Comparison of ENCODE assay signal across 9 mouse cellular contexts in the genomic region with DNA sequence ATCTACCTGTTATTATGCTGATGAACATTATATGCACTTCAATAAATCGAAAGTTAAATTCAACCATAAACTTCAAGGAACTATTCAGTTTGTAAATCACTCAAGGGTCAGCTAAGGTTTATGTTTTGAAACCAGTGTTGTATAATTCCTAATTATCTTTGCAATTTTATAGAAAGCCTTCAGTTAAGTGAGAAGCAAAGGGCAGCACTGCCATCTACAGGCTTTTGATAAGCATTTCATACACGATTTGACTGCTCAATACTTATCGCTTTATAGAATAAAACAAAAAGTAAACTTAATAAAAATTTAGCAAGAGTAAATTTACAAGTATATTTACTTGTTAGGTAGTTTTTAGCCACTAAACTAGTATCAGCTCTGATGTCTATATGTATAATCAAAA. TPM values are rescaled to one million over a fixed set of nuclear protein-coding genes. Genes with fewer than 3 reads are reported as not detected.
A peak's percentile ranks its signal among the peaks of the same experiment; 100 is the strongest.
DNase-seq lines count a peak whose midpoint lies in the region; ATAC-seq and TF ChIP-seq lines count a peak whose summit lies in the region.
"Had no signal": no experiment of that assay in that cellular context is flagged by ENCODE, and none has a peak within 500 bp of the region (broad histone marks: within the 10 kb centered on the region; RNA-seq: fewer than 3 reads in every experiment).

No protein-coding gene starts in this region.

- no peaks in the 10 kb centered on the region for H3K27me3 ChIP-seq in kidney, adult 2 months (replicated peaks; ENCODE audit: control insufficient read depth, insufficient read depth, low read length)

- peak; percentile 10 for DNase-seq in kidney, adult 2 months
- no peak for DNase-seq in kidney, adult 18-20 months
- peak; percentile 29 to 59 for DNase-seq in left cerebral cortex, postnatal 14 days (ENCODE audit: low spot score in 2 of 2)
- no peak for DNase-seq in thymus, postnatal 14 days

- intact Hi-C loops in left cerebral cortex, postnatal 14 days (cut with DNase I) = loop anchor here (10.0 kb wide), 1 partner anchor 1984 kb away; a partner anchor contains a TSS

- 72% methylated on average over 3 of the region's 3 CpGs for WGBS in kidney, adult 2 months

- no peak overlapping the region for H3K4me3 ChIP-seq in kidney, adult 2 months (ENCODE audit: insufficient read depth, low read depth, low read length)

- H3K36me3 ChIP-seq in kidney, adult 2 months (ENCODE audit: control insufficient read depth, insufficient read depth, low read length) = no peaks in the 10 kb centered on the region

- ATAC-seq in CD4-positive, CD25-positive, alpha-beta regulatory T cell, adult 4 months = peak; percentile 51
- peak; percentile 66 for ATAC-seq in activated CD4-positive, CD25-positive, alpha-beta regulatory T cell, adult 4 months
- no peak for ATAC-seq in granulocyte monocyte progenitor cell, adult 5-6 weeks (replicated peaks; ENCODE audit: poor library complexity, severe bottlenecking)

- H3K27ac ChIP-seq in kidney, adult 2 months (ENCODE audit: insufficient read depth, low read depth, low read length) = no peak overlapping the region

- TF ChIP-seq CTCF in kidney, adult 2 months (conservative IDR thresholded peaks at IDR 0.05; ENCODE audit: insufficient read depth, insufficient read length, low read depth, low read length) = no peak

- H3K4me1 ChIP-seq in kidney, adult 2 months (ENCODE audit: control insufficient read depth, insufficient read depth, low read length) = no peaks in the 10 kb centered on the region

- TF ChIP-seq POLR2A in kidney, adult 2 months (IDR thresholded peaks at IDR 0.05; ENCODE audit: low read depth, low read length) = no peak

RNA-seq across cellular contexts. Expression of a gene that starts 50.7 kb away (rescaled TPM):
- not detected in 2 replicates for polyA plus RNA-seq in kidney, adult 2 months (2012; rRNA removed)
- polyA plus RNA-seq in CD4-positive, CD25-positive, alpha-beta regulatory T cell, adult 4 months (2017; shearing (Covaris generic)) = not detected
- not detected for polyA plus RNA-seq in activated CD4-positive, CD25-positive, alpha-beta regulatory T cell, adult 4 months (2017; shearing (Covaris generic))
- not detected for total RNA-seq in left cerebral cortex, postnatal 14 days (2021)
- total RNA-seq in granulocyte monocyte progenitor cell, adult 5-6 weeks (2014; fragmentation: Nextera tagmentation) = not detected in 2 replicates
- total RNA-seq in granulocyte monocyte progenitor cell, adult 5-6 weeks (2017) = not detected in 2 replicates
- polyA plus RNA-seq: heart, embryonic 14.5 days; liver, embryonic 16.5 days had no signal

RNA-seq across cellular contexts. Expression of a gene that starts 53.1 kb away (rescaled TPM):
- not detected in 2 replicates for polyA plus RNA-seq in kidney, adult 2 months (2012; rRNA removed)
- 1 to 10 TPM; 1.7 to 3.0 TPM for polyA plus RNA-seq in CD4-positive, CD25-positive, alpha-beta regulatory T cell, adult 4 months (2017; shearing (Covaris generic))
- polyA plus RNA-seq in activated CD4-positive, CD25-positive, alpha-beta regulatory T cell, adult 4 months (2017; shearing (Covaris generic)) = 10 to 100 TPM in 1 of 2 experiments, 1 to 10 TPM in 1; 7.1 to 11.6 TPM
- total RNA-seq in left cerebral cortex, postnatal 14 days (2021) = under 1 TPM; 0.24 to 0.55 TPM
- 4.8 and 14.1 TPM in 2 replicates for total RNA-seq in granulocyte monocyte progenitor cell, adult 5-6 weeks (2014; fragmentation: Nextera tagmentation)
- total RNA-seq in granulocyte monocyte progenitor cell, adult 5-6 weeks (2017) = 19.9 and 29.0 TPM in 2 replicates

Comparison
In these comparisons a context has a peak if more than half of its experiments do, and no peak if none do; other contexts are left out.
1. DNase-seq: peak in kidney, adult 2 months (single experiment) and left cerebral cortex, postnatal 14 days (2 of 2); none in kidney, adult 18-20 months (single experiment) and thymus, postnatal 14 days (single experiment).